In the genomic region with DNA sequence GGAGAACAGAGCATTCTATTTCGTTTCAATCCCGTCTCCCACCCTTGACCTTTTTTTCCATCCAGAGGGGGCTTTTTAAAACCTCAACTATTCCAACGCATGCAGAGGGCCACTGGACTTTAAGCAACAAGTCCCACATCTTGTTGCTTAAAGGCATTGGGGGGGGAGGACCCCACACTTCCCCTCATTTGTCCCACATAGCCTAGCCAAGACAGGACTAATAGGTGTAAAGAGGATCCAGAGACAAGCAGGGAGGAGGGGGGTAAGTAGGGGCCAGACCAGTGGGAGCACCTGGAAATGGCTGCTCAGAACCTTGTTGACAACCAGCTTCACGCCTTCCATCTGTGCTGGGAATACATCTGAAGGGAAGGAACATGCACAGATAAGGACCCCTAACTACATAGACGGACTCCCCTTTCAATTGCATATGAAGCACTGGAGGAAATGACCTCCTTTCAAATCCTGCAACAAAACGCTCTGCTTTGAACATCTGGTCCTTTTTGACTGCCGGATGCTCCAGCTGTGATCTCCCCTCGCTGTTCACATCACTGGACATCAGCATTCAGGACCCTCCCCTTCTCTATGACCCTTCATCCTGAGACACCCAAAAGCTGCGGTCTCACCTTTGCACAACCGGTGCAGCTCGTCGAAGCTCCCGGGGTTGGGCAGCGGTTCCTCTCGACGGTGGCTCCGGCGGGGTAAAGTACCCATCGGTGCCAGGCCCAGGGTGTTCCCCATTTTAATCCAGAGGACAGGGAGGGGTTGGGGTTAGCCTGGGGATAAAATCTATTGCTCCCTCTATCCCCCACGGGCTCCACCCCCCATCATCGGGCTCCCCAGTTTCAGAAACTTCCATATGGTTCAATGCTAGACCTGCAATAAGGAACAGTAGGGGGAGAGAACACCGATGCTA, we compare ENCODE assay signal across 8 mouse cellular contexts. TPM values are rescaled to one million over a fixed set of nuclear protein-coding genes. Genes with fewer than 3 reads are reported as not detected.
A peak's percentile ranks its signal among the peaks of the same experiment; 100 is the strongest.
DNase-seq lines count a peak whose midpoint lies in the region; ATAC-seq and TF ChIP-seq lines count a peak whose summit lies in the region.

No protein-coding gene starts in this region.

- H3K4me2 ChIP-seq in kidney, embryonic 14.5 days (replicated peaks; ENCODE audit: low read depth, low read length) = peak overlapping the region; percentile 87
- peak overlapping the region; percentile 58 for H3K4me2 ChIP-seq in hindbrain, embryonic 11.5 days (replicated peaks; ENCODE audit: low read depth, low read length)
- H3K4me2 ChIP-seq in liver, embryonic 14.5 days (ENCODE audit: low read depth) = peak overlapping the region; percentile 87
- H3K4me2 ChIP-seq in stomach, embryonic 16.5 days (ENCODE audit: low read depth, low read length) = peak overlapping the region; percentile 81

- no peak for TF ChIP-seq POLR2A in ES-Bruce4 (IDR thresholded peaks at IDR 0.05; ENCODE audit: insufficient read depth, low read length)
- no peak for TF ChIP-seq POLR2A in cortical plate, adult 2 months (IDR thresholded peaks at IDR 0.05; ENCODE audit: extremely low read depth, insufficient read depth, low read length)

- DNase-seq in kidney, adult 8-10 months = no peak
- peak; percentile 31 for DNase-seq in hindbrain, embryonic 11.5 days (ENCODE audit: low spot score)
- no peak for DNase-seq in liver, embryonic 14.5 days (ENCODE audit: low read depth in 3 of 3, low spot score in 3 of 3)
- DNase-seq in urinary bladder, adult 2 months (ENCODE audit: low spot score) = no peak

- H3K4me3 ChIP-seq in kidney, embryonic 14.5 days (ENCODE audit: low read length) = peak overlapping the region; percentile 49
- H3K4me3 ChIP-seq in ES-Bruce4 (ENCODE audit: low read depth, low read length) = peak overlapping the region; percentile 99
- H3K4me3 ChIP-seq in cortical plate, adult 2 months (ENCODE audit: insufficient read depth, low read length) = peak overlapping the region; percentile 46
- peak overlapping the region; percentile 43 for H3K4me3 ChIP-seq in hindbrain, embryonic 11.5 days (ENCODE audit: low read depth, low read length)
- peak overlapping the region; percentile 60 to 95 for H3K4me3 ChIP-seq in liver, embryonic 14.5 days (ENCODE audit: insufficient read depth in 1 of 2, low read depth in 2 of 2, low read length in 2 of 2)
- peak overlapping the region; percentile 65 for H3K4me3 ChIP-seq in stomach, embryonic 16.5 days (replicated peaks; ENCODE audit: low read length)

- H3K4me1 ChIP-seq in kidney, embryonic 14.5 days (ENCODE audit: control insufficient read depth, insufficient read depth, low read length) = 0 out of 2 replicates have a peak, but pooled peaks cover 5% of the 10 kb centered on the region
- peaks cover 4% of the 10 kb centered on the region for H3K4me1 ChIP-seq in ES-Bruce4 (ENCODE audit: control insufficient read depth, insufficient read depth, low read length)
- H3K4me1 ChIP-seq in cortical plate, adult 2 months (ENCODE audit: control insufficient read depth, insufficient read depth, low read length) = no peaks in the 10 kb centered on the region
- H3K4me1 ChIP-seq in hindbrain, embryonic 11.5 days (replicated peaks; ENCODE audit: control insufficient read depth, insufficient read depth, low read length) = peaks cover 7% of the 10 kb centered on the region; the same call in 1 of the 2 replicates
- H3K4me1 ChIP-seq in liver, embryonic 14.5 days (replicated peaks; ENCODE audit: control insufficient read depth in 2 of 2, insufficient read depth in 2 of 2, low read length in 1 of 2) = peaks cover 11 to 15% of the 10 kb centered on the region in 2 experiments
- peaks cover 15% of the 10 kb centered on the region for H3K4me1 ChIP-seq in stomach, embryonic 16.5 days (ENCODE audit: control insufficient read depth, insufficient read depth, low read length)

- no peak for TF ChIP-seq CTCF in ES-Bruce4 (IDR thresholded peaks at IDR 0.05; ENCODE audit: low read depth, low read length)
- TF ChIP-seq CTCF in cortical plate, adult 2 months (IDR thresholded peaks at IDR 0.05; ENCODE audit: extremely low read depth, insufficient read depth, low read length) = no peak
- TF ChIP-seq CTCF in liver, embryonic 14.5 days (IDR thresholded peaks at IDR 0.05; ENCODE audit: low read depth) = no peak

- peak; percentile 91 for TF ChIP-seq EP300 in ES-Bruce4 (IDR thresholded peaks at IDR 0.05; ENCODE audit: insufficient read depth, low read depth, low read length)
- TF ChIP-seq EP300 in liver, embryonic 14.5 days (IDR thresholded peaks at IDR 0.05; ENCODE audit: low read depth) = no peak

- 7% methylated on average over 22 of the region's 22 CpGs for WGBS in kidney, embryonic 14.5 days
- WGBS in hindbrain, embryonic 11.5 days = 7% methylated on average over 22 of the region's 22 CpGs
- WGBS in liver, embryonic 14.5 days (ENCODE audit: insufficient replicate concordance) = 6% methylated on average over 22 of the region's 22 CpGs
- WGBS in stomach, embryonic 16.5 days = 6% methylated on average over 22 of the region's 22 CpGs

- H3K9me3 ChIP-seq in kidney, embryonic 14.5 days (ENCODE audit: control insufficient read depth, low read length) = no peaks in the 10 kb centered on the region
- H3K9me3 ChIP-seq in ES-Bruce4 (replicated peaks; ENCODE audit: control insufficient read depth, insufficient read depth, low read length, poor library complexity, severe bottlenecking) = no peaks in the 10 kb centered on the region
- H3K9me3 ChIP-seq in hindbrain, embryonic 11.5 days (ENCODE audit: control insufficient read depth, low read length) = no peaks in the 10 kb centered on the region
- H3K9me3 ChIP-seq in liver, embryonic 14.5 days (ENCODE audit: control insufficient read depth, low read length) = no peaks in the 10 kb centered on the region
- H3K9me3 ChIP-seq in stomach, embryonic 16.5 days (replicated peaks; ENCODE audit: control insufficient read depth, low read length) = no peaks in the 10 kb centered on the region

- H3K27ac ChIP-seq in kidney, embryonic 14.5 days (ENCODE audit: low read depth, low read length) = 0 out of 2 replicates have a peak overlapping the region, but pooled peaks have one; percentile 3
- H3K27ac ChIP-seq in ES-Bruce4 (ENCODE audit: insufficient read depth, low read length) = peak overlapping the region; percentile 83
- no peak overlapping the region for H3K27ac ChIP-seq in cortical plate, adult 2 months (ENCODE audit: insufficient read depth, low read length)
- H3K27ac ChIP-seq in hindbrain, embryonic 11.5 days (ENCODE audit: low read depth, low read length) = no peak overlapping the region
- peak overlapping the region; percentile 17 for H3K27ac ChIP-seq in liver, embryonic 14.5 days
- peak overlapping the region; percentile 11; the same call in 1 of the 2 replicates for H3K27ac ChIP-seq in stomach, embryonic 16.5 days (ENCODE audit: low read length)

- peaks cover 18% of the 10 kb centered on the region; the same call in 1 of the 2 replicates for H3K36me3 ChIP-seq in kidney, embryonic 14.5 days (ENCODE audit: control insufficient read depth, insufficient read depth, low read length)
- peaks cover 3% of the 10 kb centered on the region; the same call in 1 of the 2 replicates for H3K36me3 ChIP-seq in ES-Bruce4 (ENCODE audit: control insufficient read depth, insufficient read depth, low read length, poor library complexity, severe bottlenecking)
- no peaks in the 10 kb centered on the region for H3K36me3 ChIP-seq in hindbrain, embryonic 11.5 days (ENCODE audit: control insufficient read depth, insufficient read depth, low read length)
- no peaks in the 10 kb centered on the region for H3K36me3 ChIP-seq in liver, embryonic 14.5 days (replicated peaks; ENCODE audit: control insufficient read depth, insufficient read depth, low read depth)
- peaks cover 10% of the 10 kb centered on the region; the same call in 1 of the 2 replicates for H3K36me3 ChIP-seq in stomach, embryonic 16.5 days (ENCODE audit: control insufficient read depth, insufficient read depth, low read length)

- peak overlapping the region; percentile 69; the same call in 1 of the 2 replicates for H3K9ac ChIP-seq in kidney, embryonic 14.5 days (ENCODE audit: low read depth, low read length)
- H3K9ac ChIP-seq in ES-Bruce4 (ENCODE audit: low read depth, poor library complexity, severe bottlenecking) = peak overlapping the region; percentile 80
- H3K9ac ChIP-seq in hindbrain, embryonic 11.5 days (ENCODE audit: low read depth, low read length) = peak overlapping the region; percentile 52
- H3K9ac ChIP-seq in liver, embryonic 14.5 days (replicated peaks) = peak overlapping the region; percentile 54
- H3K9ac ChIP-seq in stomach, embryonic 16.5 days (ENCODE audit: low read length) = peak overlapping the region; percentile 73

- no peak; the same call in 1 of the 2 replicates for ATAC-seq in kidney, embryonic 14.5 days (ENCODE audit: low FRiP score, low TSS enrichment)
- peak; percentile 6; the same call in 1 of the 2 replicates for ATAC-seq in hindbrain, embryonic 11.5 days (ENCODE audit: low FRiP score)
- ATAC-seq in liver, embryonic 14.5 days (ENCODE audit: insufficient read depth) = no peak
- ATAC-seq in stomach, embryonic 16.5 days (ENCODE audit: insufficient read depth, low FRiP score) = 0 out of 2 replicates have a peak, but pooled peaks have one; percentile 0

- H3K27me3 ChIP-seq in kidney, embryonic 14.5 days (ENCODE audit: control insufficient read depth, insufficient read depth, low read length) = no peaks in the 10 kb centered on the region
- H3K27me3 ChIP-seq in ES-Bruce4 (ENCODE audit: control insufficient read depth, insufficient read depth, low read length, poor library complexity, severe bottlenecking) = no peaks in the 10 kb centered on the region
- no peaks in the 10 kb centered on the region for H3K27me3 ChIP-seq in hindbrain, embryonic 11.5 days (ENCODE audit: control insufficient read depth, insufficient read depth, low read length)
- no peaks in the 10 kb centered on the region for H3K27me3 ChIP-seq in liver, embryonic 14.5 days (ENCODE audit: control insufficient read depth, insufficient read depth, low read length)
- H3K27me3 ChIP-seq in stomach, embryonic 16.5 days (ENCODE audit: control insufficient read depth, insufficient read depth, low read length) = no peaks in the 10 kb centered on the region

RNA-seq across cellular contexts. Expression of gene Tomm40l, which starts 0.8 kb away (rescaled TPM):
- polyA plus RNA-seq in kidney, embryonic 14.5 days (2014; fragmentation: Nextera tagmentation; extraction: Ambion mirVana) = 31.3 and 36.4 TPM in 2 replicates
- 18.3 and 25.1 TPM in 2 replicates for polyA plus RNA-seq in ES-Bruce4 (2011; ENCODE audit: insufficient read depth, insufficient read length, low read depth, missing spikeins)
- polyA plus RNA-seq in cortical plate, adult 2 months (2012; rRNA removed) = 82.2 and 94.6 TPM in 2 replicates
- polyA plus RNA-seq in hindbrain, embryonic 11.5 days (2014; fragmentation: Nextera tagmentation; extraction: Ambion mirVana) = 23.5 and 28.8 TPM in 2 replicates
- polyA plus RNA-seq in liver, embryonic 14.5 days (2012; rRNA removed) = 9.4 and 11.0 TPM in 2 replicates
- polyA plus RNA-seq in liver, embryonic 14.5 days (2014; fragmentation: Nextera tagmentation; extraction: Ambion mirVana) = 16.0 and 17.5 TPM in 2 replicates
- polyA plus RNA-seq in stomach, embryonic 16.5 days (2015; fragmentation: Nextera tagmentation; extraction: Ambion mirVana) = 28.2 and 28.3 TPM in 2 replicates
- polyA plus RNA-seq in urinary bladder, adult 2 months (2012; rRNA removed) = 35.0 and 39.6 TPM in 2 replicates

RNA-seq across cellular contexts. Expression of gene Apoa2, which starts 3.3 kb away (rescaled TPM):
- 3.5 and 5.7 TPM in 2 replicates for polyA plus RNA-seq in kidney, embryonic 14.5 days (2014; fragmentation: Nextera tagmentation; extraction: Ambion mirVana)
- 18.0 and 19.1 TPM in 2 replicates for polyA plus RNA-seq in ES-Bruce4 (2011; ENCODE audit: insufficient read depth, insufficient read length, low read depth, missing spikeins)
- polyA plus RNA-seq in cortical plate, adult 2 months (2012; rRNA removed) = 2.8 and 3.0 TPM in 2 replicates
- polyA plus RNA-seq in hindbrain, embryonic 11.5 days (2014; fragmentation: Nextera tagmentation; extraction: Ambion mirVana) = 3.1 and 5.0 TPM in 2 replicates
- polyA plus RNA-seq in liver, embryonic 14.5 days (2012; rRNA removed) = 2,859 and 3,167 TPM in 2 replicates
- 5,173 and 5,415 TPM in 2 replicates for polyA plus RNA-seq in liver, embryonic 14.5 days (2014; fragmentation: Nextera tagmentation; extraction: Ambion mirVana)
- polyA plus RNA-seq in stomach, embryonic 16.5 days (2015; fragmentation: Nextera tagmentation; extraction: Ambion mirVana) = 257 and 347 TPM in 2 replicates
- 1.0 and 1.8 TPM in 2 replicates for polyA plus RNA-seq in urinary bladder, adult 2 months (2012; rRNA removed)

RNA-seq across cellular contexts. Expression of gene Nr1i3, which starts 7.8 kb away (rescaled TPM):
- 0.24 and 0.27 TPM in 2 replicates for polyA plus RNA-seq in kidney, embryonic 14.5 days (2014; fragmentation: Nextera tagmentation; extraction: Ambion mirVana)
- not detected in 2 replicates for polyA plus RNA-seq in ES-Bruce4 (2011; ENCODE audit: insufficient read depth, insufficient read length, low read depth, missing spikeins)
- 0.11 and 0.15 TPM in 2 replicates for polyA plus RNA-seq in cortical plate, adult 2 months (2012; rRNA removed)
- polyA plus RNA-seq in hindbrain, embryonic 11.5 days (2014; fragmentation: Nextera tagmentation; extraction: Ambion mirVana) = 0.17 and 0.25 TPM in 2 replicates
- 1.0 TPM in 2 replicates for polyA plus RNA-seq in liver, embryonic 14.5 days (2012; rRNA removed)
- 0.62 and 0.88 TPM in 2 replicates for polyA plus RNA-seq in liver, embryonic 14.5 days (2014; fragmentation: Nextera tagmentation; extraction: Ambion mirVana)
- polyA plus RNA-seq in stomach, embryonic 16.5 days (2015; fragmentation: Nextera tagmentation; extraction: Ambion mirVana) = 1.7 and 1.8 TPM in 2 replicates
- polyA plus RNA-seq in urinary bladder, adult 2 months (2012; rRNA removed) = 0.04 TPM in 1 of 2 replicates, not detected in the other

RNA-seq across cellular contexts. Expression of gene Fcer1g, which starts 12.6 kb away (rescaled TPM):
- polyA plus RNA-seq in kidney, embryonic 14.5 days (2014; fragmentation: Nextera tagmentation; extraction: Ambion mirVana) = 30.7 and 32.1 TPM in 2 replicates
- 0.91 TPM in 1 of 2 replicates, not detected in the other for polyA plus RNA-seq in ES-Bruce4 (2011; ENCODE audit: insufficient read depth, insufficient read length, low read depth, missing spikeins)
- polyA plus RNA-seq in cortical plate, adult 2 months (2012; rRNA removed) = 35.9 and 40.7 TPM in 2 replicates
- 22.1 and 26.1 TPM in 2 replicates for polyA plus RNA-seq in hindbrain, embryonic 11.5 days (2014; fragmentation: Nextera tagmentation; extraction: Ambion mirVana)
- polyA plus RNA-seq in liver, embryonic 14.5 days (2012; rRNA removed) = 50.1 and 74.3 TPM in 2 replicates
- 87.8 and 104 TPM in 2 replicates for polyA plus RNA-seq in liver, embryonic 14.5 days (2014; fragmentation: Nextera tagmentation; extraction: Ambion mirVana)
- polyA plus RNA-seq in stomach, embryonic 16.5 days (2015; fragmentation: Nextera tagmentation; extraction: Ambion mirVana) = 68.0 and 77.1 TPM in 2 replicates
- 64.8 and 72.7 TPM in 2 replicates for polyA plus RNA-seq in urinary bladder, adult 2 months (2012; rRNA removed)

RNA-seq across cellular contexts. Expression of gene Pcp4l1, which starts 25.5 kb away (rescaled TPM):
- 2.1 and 2.6 TPM in 2 replicates for polyA plus RNA-seq in kidney, embryonic 14.5 days (2014; fragmentation: Nextera tagmentation; extraction: Ambion mirVana)
- polyA plus RNA-seq in ES-Bruce4 (2011; ENCODE audit: insufficient read depth, insufficient read length, low read depth, missing spikeins) = 0.37 and 0.70 TPM in 2 replicates
- 109 and 168 TPM in 2 replicates for polyA plus RNA-seq in cortical plate, adult 2 months (2012; rRNA removed)
- polyA plus RNA-seq in hindbrain, embryonic 11.5 days (2014; fragmentation: Nextera tagmentation; extraction: Ambion mirVana) = 31.4 and 33.4 TPM in 2 replicates
- polyA plus RNA-seq in liver, embryonic 14.5 days (2012; rRNA removed) = 0.94 and 1.0 TPM in 2 replicates
- 1.2 and 1.3 TPM in 2 replicates for polyA plus RNA-seq in liver, embryonic 14.5 days (2014; fragmentation: Nextera tagmentation; extraction: Ambion mirVana)
- 44.3 and 46.4 TPM in 2 replicates for polyA plus RNA-seq in stomach, embryonic 16.5 days (2015; fragmentation: Nextera tagmentation; extraction: Ambion mirVana)
- 317 and 416 TPM in 2 replicates for polyA plus RNA-seq in urinary bladder, adult 2 months (2012; rRNA removed)

Comparison
In these comparisons a context has a peak if more than half of its experiments do, and no peak if none do; other contexts are left out.
1. ATAC-seq: peak in hindbrain, embryonic 11.5 days (single experiment) and stomach, embryonic 16.5 days (single experiment); none in kidney, embryonic 14.5 days (single experiment) and liver, embryonic 14.5 days (single experiment).
2. H3K27ac ChIP-seq: peak in kidney, embryonic 14.5 days (single experiment), ES-Bruce4 (single experiment), liver, embryonic 14.5 days (single experiment) and stomach, embryonic 16.5 days (single experiment); none in cortical plate, adult 2 months (single experiment) and hindbrain, embryonic 11.5 days (single experiment).
3. H3K4me3 ChIP-seq: peak in every context shown above with its lines; median percentile 99 in ES-Bruce4; 78 in liver, embryonic 14.5 days; 65 in stomach, embryonic 16.5 days; 49 in kidney, embryonic 14.5 days; 46 in cortical plate, adult 2 months; 43 in hindbrain, embryonic 11.5 days.
4. RNA of gene Apoa2, which starts 3.3 kb away (polyA plus RNA-seq): 2,859 to 5,415 TPM in liver, embryonic 14.5 days and 257 to 347 TPM in stomach, embryonic 16.5 days; 18.0 to 19.1 TPM in ES-Bruce4, 3.5 to 5.7 TPM in kidney, embryonic 14.5 days, 3.1 to 5.0 TPM in hindbrain, embryonic 11.5 days, 2.8 to 3.0 TPM in cortical plate, adult 2 months and 1.0 to 1.8 TPM in urinary bladder, adult 2 months; every median in the first group is over 10 times any median in the second.
5. Peak in every context shown above with its lines, with median percentiles within 50 percentile points of each other: H3K4me2 ChIP-seq and H3K9ac ChIP-seq.